In genomic region chr8:61265390-61265789, GRCm38 (mm10) we compare ENCODE assay signal across 8 mouse cellular contexts. TPM values are rescaled to one million over a fixed set of nuclear protein-coding genes. Genes with fewer than 3 reads are reported as not detected.
DNase-seq lines count a peak whose midpoint lies in the region; ATAC-seq and TF ChIP-seq lines count a peak whose summit lies in the region.

No protein-coding gene starts in this region.

- no peak overlapping the region for H3K27ac ChIP-seq in intestine, embryonic 15.5 days
- no peak overlapping the region for H3K27ac ChIP-seq in intestine, postnatal 0 days (ENCODE audit: low read depth, low read length)
- peak overlapping the region; percentile 56; the same call in 1 of the 2 replicates for H3K27ac ChIP-seq in embryonic facial prominence, embryonic 14.5 days (replicated peaks; ENCODE audit: low read depth, low read length)
- H3K27ac ChIP-seq in midbrain, embryonic 11.5 days (ENCODE audit: low read depth, low read length), result no peak overlapping the region

- H3K27me3 ChIP-seq in intestine, embryonic 15.5 days (replicated peaks), result no peaks in the 10 kb centered on the region
- no peaks in the 10 kb centered on the region for H3K27me3 ChIP-seq in intestine, postnatal 0 days (replicated peaks; ENCODE audit: control insufficient read depth, insufficient read depth, low read length)
- H3K27me3 ChIP-seq in embryonic facial prominence, embryonic 14.5 days (replicated peaks; ENCODE audit: control insufficient read depth, insufficient read depth, low read length), result no peaks in the 10 kb centered on the region
- H3K27me3 ChIP-seq in midbrain, embryonic 11.5 days (ENCODE audit: control insufficient read depth, insufficient read depth, low read length), result no peaks in the 10 kb centered on the region

- 0 out of 2 replicates have a peak, but pooled peaks have one; percentile 48 for ATAC-seq in intestine, embryonic 15.5 days
- no peak for ATAC-seq in intestine, postnatal 0 days
- ATAC-seq in embryonic facial prominence, embryonic 14.5 days (ENCODE audit: low read depth), result peak; percentile 60; the same call in 1 of the 2 replicates
- no peak for ATAC-seq in midbrain, embryonic 11.5 days (ENCODE audit: low FRiP score)
- no peak for ATAC-seq in cerebellum, adult (ENCODE audit: insufficient number of reproducible peaks, low FRiP score, low TSS enrichment)

- no peak overlapping the region for H3K9ac ChIP-seq in intestine, embryonic 15.5 days
- no peak overlapping the region for H3K9ac ChIP-seq in intestine, postnatal 0 days (ENCODE audit: low read depth, low read length)
- H3K9ac ChIP-seq in embryonic facial prominence, embryonic 14.5 days (ENCODE audit: low read depth, low read length), result no peak overlapping the region
- H3K9ac ChIP-seq in midbrain, embryonic 11.5 days (ENCODE audit: low read length), result no peak overlapping the region

- no peaks in the 10 kb centered on the region for H3K36me3 ChIP-seq in intestine, embryonic 15.5 days
- no peaks in the 10 kb centered on the region for H3K36me3 ChIP-seq in intestine, postnatal 0 days (ENCODE audit: control insufficient read depth, insufficient read depth)
- H3K36me3 ChIP-seq in embryonic facial prominence, embryonic 14.5 days (ENCODE audit: control insufficient read depth, insufficient read depth, low read length), result no peaks in the 10 kb centered on the region
- no peaks in the 10 kb centered on the region for H3K36me3 ChIP-seq in midbrain, embryonic 11.5 days (ENCODE audit: control insufficient read depth, insufficient read depth, low read length)

- no peaks in the 10 kb centered on the region; the same call in 1 of the 2 replicates for H3K4me1 ChIP-seq in intestine, embryonic 15.5 days (replicated peaks)
- no peaks in the 10 kb centered on the region for H3K4me1 ChIP-seq in intestine, postnatal 0 days (replicated peaks; ENCODE audit: control insufficient read depth, insufficient read depth, low read length)
- peaks cover 21% of the 10 kb centered on the region for H3K4me1 ChIP-seq in embryonic facial prominence, embryonic 14.5 days (ENCODE audit: control insufficient read depth, insufficient read depth, low read length)
- no peaks in the 10 kb centered on the region; the same call in 1 of the 2 replicates for H3K4me1 ChIP-seq in midbrain, embryonic 11.5 days (ENCODE audit: control insufficient read depth, insufficient read depth, low read length)

- H3K4me3 ChIP-seq in intestine, embryonic 15.5 days (replicated peaks), result no peak overlapping the region
- no peak overlapping the region for H3K4me3 ChIP-seq in intestine, postnatal 0 days (ENCODE audit: low read depth, low read length)
- no peak overlapping the region for H3K4me3 ChIP-seq in embryonic facial prominence, embryonic 14.5 days (ENCODE audit: low read depth, low read length)
- no peak overlapping the region for H3K4me3 ChIP-seq in midbrain, embryonic 11.5 days (ENCODE audit: low read depth, low read length)

- no peak for TF ChIP-seq CTCF in intestine, postnatal 0 days (IDR thresholded peaks at IDR 0.05; ENCODE audit: low read depth)

- peak; percentile 73 for DNase-seq in MN1 (ENCODE audit: low spot score)
- peak; percentile 93 for DNase-seq in embryonic facial prominence, embryonic 14.5 days (ENCODE audit: low spot score)
- DNase-seq in kidney, postnatal 10 days, result peak; percentile 87
- peak; percentile 66 to 71 for DNase-seq in right cerebral cortex, adult 2 months (ENCODE audit: low spot score in 2 of 2)
- no peak for DNase-seq in midbrain, embryonic 11.5 days (ENCODE audit: low spot score, missing footprints)

- 52% methylated on average over 5 of the region's 5 CpGs for WGBS in intestine, embryonic 15.5 days
- 52% methylated on average over 5 of the region's 5 CpGs for WGBS in intestine, postnatal 0 days
- WGBS in embryonic facial prominence, embryonic 14.5 days, result 51% methylated on average over 5 of the region's 5 CpGs
- WGBS in midbrain, embryonic 11.5 days, result 84% methylated on average over 5 of the region's 5 CpGs

- H3K4me2 ChIP-seq in intestine, embryonic 15.5 days (replicated peaks), result no peak overlapping the region
- no peak overlapping the region for H3K4me2 ChIP-seq in intestine, postnatal 0 days (replicated peaks; ENCODE audit: low read depth)
- no peak overlapping the region for H3K4me2 ChIP-seq in embryonic facial prominence, embryonic 14.5 days (ENCODE audit: low read depth, low read length)
- H3K4me2 ChIP-seq in midbrain, embryonic 11.5 days, result no peak overlapping the region

- no peaks in the 10 kb centered on the region for H3K9me3 ChIP-seq in intestine, embryonic 15.5 days
- H3K9me3 ChIP-seq in intestine, postnatal 0 days (ENCODE audit: control insufficient read depth), result no peaks in the 10 kb centered on the region
- no peaks in the 10 kb centered on the region for H3K9me3 ChIP-seq in embryonic facial prominence, embryonic 14.5 days (ENCODE audit: control insufficient read depth, low read length)
- no peaks in the 10 kb centered on the region for H3K9me3 ChIP-seq in midbrain, embryonic 11.5 days (ENCODE audit: control insufficient read depth, low read length)

RNA-seq across cellular contexts. Expression of gene Sh3rf1, which starts 41.7 kb away (rescaled TPM):
- polyA plus RNA-seq in intestine, embryonic 15.5 days (2015; fragmentation: Nextera tagmentation; extraction: Ambion mirVana), result 11.4 and 11.7 TPM in 2 replicates
- 7.9 and 8.3 TPM in 2 replicates for polyA plus RNA-seq in intestine, postnatal 0 days (2015; fragmentation: Nextera tagmentation; extraction: Ambion mirVana)
- 10.5 and 11.1 TPM in 2 replicates for polyA plus RNA-seq in embryonic facial prominence, embryonic 14.5 days (2014; fragmentation: Nextera tagmentation; extraction: Ambion mirVana)
- 18.0 and 18.5 TPM in 2 replicates for polyA plus RNA-seq in midbrain, embryonic 11.5 days (2014; fragmentation: Nextera tagmentation; extraction: Ambion mirVana)

Comparison
In these comparisons a context has a peak if more than half of its experiments do, and no peak if none do; other contexts are left out.
1. ATAC-seq: peak in intestine, embryonic 15.5 days (single experiment) and embryonic facial prominence, embryonic 14.5 days (single experiment); none in intestine, postnatal 0 days (single experiment), midbrain, embryonic 11.5 days (single experiment) and cerebellum, adult (single experiment).